Mouse (Mus musculus): ENCODE measurements around the gene Lipa.

Lipa gene

GRCm38 (mm10) chr19:34461451-34462019, 65.7 kb downstream of the Lipa start:
- no peak for DNase-seq

- DNase-seq: no peak
Observed at GRCm38 (mm10) chr19:34450784-34451370, 76.4 kb downstream of the Lipa start.

- DNase-seq: no peak
Observed at GRCm38 (mm10) chr19:34448851-34449250, 78.4 kb downstream of the Lipa start.

GRCm38 (mm10) chr19:34445410-34446012, 81.8 kb downstream of the Lipa start:
- DNase-seq: no peak

- no peak for DNase-seq
Observed at GRCm38 (mm10) chr19:34444785-34445184, 82.5 kb downstream of the Lipa start.
